Mouse (Mus musculus) liver, adult 2 months (tissue): ENCODE results near the gene Bach2.

Experiments used
- CTCF ChIP-seq: fragments of 200-500 bp; IDR thresholded peaks from 2 replicates; pipeline ENCODE4 v1.5.1; 2011; ENCODE audit warnings: low read depth, low read length, control low read depth
- POLR2A ChIP-seq: fragments of 200-500 bp; IDR thresholded peaks from 2 replicates; pipeline ENCODE4 v1.6.1; 2011; ENCODE audit warnings: low read length, control low read depth; ENCODE audit not compliant: insufficient read depth; ENCODE audit errors: extremely low read depth

GRCm38 (mm10) chr4:32394850-32395249 is 156.2 kb downstream of the Bach2 start:
- TF ChIP-seq CTCF, result no peak
- TF ChIP-seq POLR2A, result no peak
